Mouse (Mus musculus) heart, postnatal 0 days (tissue): ENCODE measurements at regions not wholly inside any gene's neighbourhood (a gene's known extent, or its start where the extent isn't known, plus 50 kb on each side); places are given as distances from the start of the nearest gene placed in this dataset.

Experiments used
- ATAC-seq: fragments of 200-750 bp; cut with Nextera tagmentation; 2 replicates; pipeline ENCODE4 v1.8.0; 2017; ENCODE audit warnings: low read depth, moderate number of reproducible peaks, moderate library complexity; ENCODE audit not compliant: insufficient read depth
- DNase-seq: peaks from one replicate; pipeline ENCODE4 v3.0.0-alpha.2; 2016; ENCODE audit warnings: low spot score
- H3K27ac ChIP-seq: fragments of 300-500 bp; sonication (generic); 2 replicates; pipeline ENCODE4 v1.5.1; 2014; ENCODE audit warnings: low read depth, mild to moderate bottlenecking
- H3K27me3 ChIP-seq: fragments of 300-500 bp; sonication (generic); 2 replicates; pipeline ENCODE4 v1.6.1; 2014; ENCODE audit warnings: low read length, mixed read lengths; ENCODE audit not compliant: control insufficient read depth, insufficient read depth
- H3K36me3 ChIP-seq: fragments of 300-500 bp; sonication (generic); replicated peaks from 2 replicates; pipeline ENCODE4 v1.6.1; 2014; ENCODE audit warnings: low read length, mixed read lengths; ENCODE audit not compliant: control insufficient read depth, insufficient read depth
- H3K4me1 ChIP-seq: fragments of 300-500 bp; sonication (generic); 2 replicates; pipeline ENCODE4 v1.6.1; 2014; ENCODE audit warnings: antibody characterized with exemption; ENCODE audit not compliant: control insufficient read depth, insufficient read depth
- H3K4me2 ChIP-seq: fragments of 300-500 bp; sonication (generic); 2 replicates; pipeline ENCODE4 v1.6.1; 2014; ENCODE audit warnings: low read depth, mild to moderate bottlenecking, low read length, moderate library complexity
- H3K4me3 ChIP-seq: fragments of 300-500 bp; sonication (generic); 2 replicates; pipeline ENCODE4 v1.5.1; 2014; ENCODE audit warnings: low read depth, low read length
- H3K9ac ChIP-seq: fragments of 300-500 bp; sonication (generic); replicated peaks from 2 replicates; pipeline ENCODE4 v1.6.1; 2014; ENCODE audit warnings: low read depth, low read length, mixed read lengths
- H3K9me3 ChIP-seq: fragments of 300-500 bp; sonication (generic); replicated peaks from 2 replicates; pipeline ENCODE4 v1.6.1; 2016; ENCODE audit warnings: low read length; ENCODE audit not compliant: control insufficient read depth
- CTCF ChIP-seq: IDR thresholded peaks from 2 replicates; pipeline ENCODE4 v1.5.1; 2016; ENCODE audit warnings: antibody characterized with exemption, control low read depth, low read depth
- EP300 ChIP-seq: IDR thresholded peaks from 2 replicates; pipeline ENCODE4 v1.6.1; 2016; ENCODE audit warnings: antibody characterized with exemption, low read depth
- WGBS: fragments of 180-500 bp; shearing (Covaris S2); extraction: QIAGEN DNeasy Blood & Tissue Kit; methylation state at CpG from one replicate; pipeline ENCODE4 v1.1.7; 2014; 5-methylcytosine and 5-hydroxymethylcytosine counted together

GRCm38 (mm10) chr13:80961985-80962617 lies 78.9 kb downstream of the Arrdc3 start:
- H3K4me2 ChIP-seq: peak overlapping the region; percentile 62
- peak overlapping the region; percentile 93 for H3K27ac ChIP-seq
- H3K4me3 ChIP-seq: peak overlapping the region; percentile 49
- WGBS: 56% methylated on average over 7 of the region's 7 CpGs
- no peaks in the 10 kb centered on the region for H3K27me3 ChIP-seq
- DNase-seq (no peak), ATAC-seq (no peak)
- no peaks in the 10 kb centered on the region for H3K9me3 ChIP-seq
- TF ChIP-seq CTCF (no peak), EP300 (no peak)
- no peaks in the 10 kb centered on the region for H3K36me3 ChIP-seq
- H3K4me1 ChIP-seq: no peaks in the 10 kb centered on the region; the same call in 1 of the 2 replicates
- 0 out of 2 replicates have a peak overlapping the region, but pooled peaks have one; percentile 53 for H3K9ac ChIP-seq

GRCm38 (mm10) chr13:80962789-80963590 lies 79.8 kb downstream of the Arrdc3 start:
- no peaks in the 10 kb centered on the region for H3K9me3 ChIP-seq

GRCm38 (mm10) chr13:80963591-80963940 lies 80.4 kb downstream of the Arrdc3 start:
- H3K4me2 ChIP-seq: peak overlapping the region; percentile 62
- no peak for ATAC-seq
- no peaks in the 10 kb centered on the region for H3K36me3 ChIP-seq
- H3K27ac ChIP-seq: peak overlapping the region; percentile 93
- DNase-seq: no peak
- H3K4me1 ChIP-seq: peaks cover 3% of the 10 kb centered on the region
- TF ChIP-seq EP300: no peak
- TF ChIP-seq CTCF: no peak
- H3K9me3 ChIP-seq: no peaks in the 10 kb centered on the region
- H3K27me3 ChIP-seq: no peaks in the 10 kb centered on the region
- peak overlapping the region; percentile 49 for H3K4me3 ChIP-seq
- WGBS: 59% methylated on average over 11 of the region's 11 CpGs
- peak overlapping the region; percentile 53; the same call in 1 of the 2 replicates for H3K9ac ChIP-seq

More at GRCm38 (mm10) chr13:80962789-80963590, 79.8 kb downstream of the Arrdc3 start:
- peak overlapping the region; percentile 62 for H3K4me2 ChIP-seq
- peak overlapping the region; percentile 53 for H3K9ac ChIP-seq
- peak; percentile 98 for ATAC-seq
- peak overlapping the region; percentile 93 for H3K27ac ChIP-seq
- WGBS: 2% methylated on average over 51 of the region's 51 CpGs
- peak; percentile 88 for DNase-seq
- TF ChIP-seq CTCF (no peak), EP300 (no peak)
- H3K27me3 ChIP-seq: no peaks in the 10 kb centered on the region
- H3K4me3 ChIP-seq: peak overlapping the region; percentile 49
- H3K4me1 ChIP-seq: no peaks in the 10 kb centered on the region; the same call in 1 of the 2 replicates
- H3K36me3 ChIP-seq: no peaks in the 10 kb centered on the region

DNA sequence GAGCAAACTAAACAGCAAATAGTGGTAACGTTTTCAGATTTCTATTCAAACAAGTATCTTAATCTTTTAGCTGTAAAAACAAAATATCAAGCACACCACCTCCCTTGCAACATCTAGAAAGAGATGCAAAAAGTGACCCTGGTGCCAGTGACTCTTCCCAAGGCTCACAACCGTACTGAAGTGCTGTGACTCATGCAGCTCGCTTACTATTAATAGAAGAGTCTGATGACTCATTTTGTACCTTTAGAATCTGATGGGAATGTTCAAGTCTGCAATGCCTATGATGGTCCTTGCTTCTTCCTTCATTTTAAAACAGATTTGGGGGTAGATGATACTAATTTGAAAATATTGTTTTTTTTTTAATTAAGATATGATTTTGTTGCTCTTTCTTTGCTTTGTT lies 88.5 kb downstream of the Arrdc3 start:
- Histone ChIP-seq H3K27ac (no peak overlapping the region), H3K9me3 (no peaks in the 10 kb centered on the region), H3K9ac (no peak overlapping the region), H3K36me3 (no peaks in the 10 kb centered on the region), H3K4me3 (no peak overlapping the region), H3K4me1 (peaks cover 17% of the 10 kb centered on the region), H3K27me3 (no peaks in the 10 kb centered on the region), H3K4me2 (no peak overlapping the region)
- DNase-seq (peak; percentile 51), ATAC-seq (peak; percentile 62; the same call in 1 of the 2 replicates)
- WGBS: 39% methylated on average over 3 of the region's 3 CpGs
- no peak for TF ChIP-seq EP300
- TF ChIP-seq CTCF: no peak

GRCm38 (mm10) chr13:80974424-80974823 lies 91.2 kb downstream of the Arrdc3 start:
- no peak overlapping the region for H3K27ac ChIP-seq
- no peaks in the 10 kb centered on the region for H3K36me3 ChIP-seq
- H3K4me2 ChIP-seq: no peak overlapping the region
- TF ChIP-seq CTCF (no peak), EP300 (no peak)
- no peak overlapping the region for H3K9ac ChIP-seq
- no peak overlapping the region for H3K4me3 ChIP-seq
- H3K9me3 ChIP-seq: no peaks in the 10 kb centered on the region
- ATAC-seq (no peak), DNase-seq (no peak)
- WGBS: 35% methylated on average over 1 of the region's 1 CpGs
- H3K4me1 ChIP-seq: peaks cover 10% of the 10 kb centered on the region
- H3K27me3 ChIP-seq: no peaks in the 10 kb centered on the region
